Mouse (Mus musculus): ENCODE data around the gene Kctd14. TPM values are rescaled to one million over a fixed set of nuclear protein-coding genes. Genes with fewer than 3 reads are reported as not detected.
A peak's percentile ranks its signal among the peaks of the same experiment; 100 is the strongest.
"Not testable (repeated sequence)": the region's sequence is repeated elsewhere in the genome, so short reads cannot be mapped to it uniquely, and the experiment has no call there.

The Kctd14 gene
- total RNA-seq, 2 experiments from 2014 or later, result 23.1 to 39.8 TPM

DNA sequence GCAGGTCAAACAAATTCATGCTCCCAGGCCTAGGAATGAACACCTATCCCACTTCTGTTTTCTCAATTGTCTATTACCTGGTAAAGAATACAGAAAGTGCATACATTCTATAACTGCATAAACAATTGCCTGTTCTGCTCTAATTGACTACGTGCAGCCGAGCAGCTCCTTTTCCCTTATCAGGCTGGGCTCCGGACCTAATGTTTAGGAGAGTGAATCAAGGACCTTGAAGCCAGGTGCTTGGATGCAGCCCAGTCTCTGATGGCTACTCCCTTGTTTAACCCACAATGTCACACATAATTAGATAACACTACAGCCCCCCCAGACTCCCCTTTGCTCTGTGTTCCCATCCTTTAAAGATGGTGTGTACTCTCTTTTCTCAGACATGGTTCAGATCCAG is 17.6 kb upstream of the Kctd14 start:
- ATAC-seq (replicated peaks; ENCODE audit: low FRiP score, poor library complexity, severe bottlenecking), result not testable (repeated sequence)

DNA sequence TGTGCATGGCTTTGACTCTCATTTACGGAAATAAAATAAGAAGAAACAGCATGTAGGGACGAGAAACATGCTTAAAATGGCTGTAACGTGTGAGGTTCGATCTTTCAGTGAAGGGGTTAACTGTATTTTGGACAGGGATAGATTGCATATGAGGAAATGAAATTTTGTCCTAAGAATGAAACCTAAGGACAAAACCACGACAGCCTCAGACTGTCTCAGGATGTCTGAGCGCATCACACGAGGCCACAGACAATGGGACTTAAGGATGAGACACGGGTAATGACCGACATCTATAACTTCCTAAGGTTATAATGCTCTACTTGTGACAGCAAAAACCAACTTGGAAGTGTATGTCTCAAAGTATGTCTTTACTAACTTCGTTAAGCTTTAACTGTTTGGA is 16.6 kb upstream of the Kctd14 start:
- ATAC-seq (replicated peaks; ENCODE audit: low FRiP score, poor library complexity, severe bottlenecking), result no peak

DNA sequence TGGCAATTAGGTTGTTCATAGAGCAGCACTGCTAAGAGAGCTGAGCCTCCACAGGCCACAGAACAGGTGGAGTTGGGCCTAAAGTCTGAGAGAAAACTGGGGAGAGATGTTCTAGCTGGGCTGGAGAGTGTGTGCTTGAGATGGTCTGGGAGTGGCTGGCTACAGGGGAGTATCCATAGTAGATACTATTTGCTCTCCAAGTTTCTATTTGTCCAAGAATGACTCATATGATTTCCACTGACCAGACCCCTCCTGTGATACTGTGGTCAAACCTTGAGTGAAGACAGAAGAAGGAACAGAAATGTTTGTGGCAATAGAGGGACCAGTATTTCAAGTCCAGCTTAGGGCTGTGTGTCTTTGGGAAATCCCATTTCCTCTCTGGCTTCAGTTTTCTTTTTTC is 12.1 kb upstream of the Kctd14 start:
- no peak for ATAC-seq (replicated peaks; ENCODE audit: low FRiP score, poor library complexity, severe bottlenecking)

- ATAC-seq (replicated peaks; ENCODE audit: low FRiP score, poor library complexity, severe bottlenecking), result no peak
Observed at GRCm38 (mm10) chr7:97446171-97446925, 4.8 kb upstream of the Kctd14 start.

DNA sequence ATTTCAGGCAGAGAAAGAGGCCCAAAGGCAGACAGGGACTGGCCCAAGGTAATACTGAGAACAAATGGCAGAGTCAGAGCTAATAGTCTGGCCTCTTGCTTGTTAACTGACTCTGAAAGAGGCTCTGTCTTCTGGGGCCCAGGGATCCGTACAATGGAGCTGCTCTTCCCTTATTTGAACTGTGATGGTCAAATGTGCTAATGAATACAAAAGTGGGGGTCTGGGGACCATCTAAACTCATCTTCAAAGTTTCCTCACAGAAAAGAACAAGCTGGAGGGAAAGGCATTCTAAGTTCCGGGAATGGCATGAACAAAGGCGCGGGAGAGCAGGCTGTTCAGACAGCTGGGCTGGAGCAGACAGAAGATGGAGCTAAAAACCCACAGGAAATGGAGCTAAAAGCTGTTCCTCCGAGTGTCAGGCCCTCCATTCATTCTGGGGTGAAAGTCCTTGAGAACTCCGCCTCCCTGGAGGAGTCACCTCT is 4.0 kb upstream of the Kctd14 start:
- no peak for ATAC-seq (replicated peaks; ENCODE audit: low FRiP score, poor library complexity, severe bottlenecking)

- no peak for ATAC-seq (replicated peaks; ENCODE audit: low FRiP score, poor library complexity, severe bottlenecking)
Observed at GRCm38 (mm10) chr7:97452196-97452595, 1.1 kb downstream of the Kctd14 start.

- peak; percentile 93 for ATAC-seq (replicated peaks; ENCODE audit: low FRiP score, poor library complexity, severe bottlenecking)
Observed at GRCm38 (mm10) chr7:97453141-97453921, 2.2 kb downstream of the Kctd14 start.

DNA sequence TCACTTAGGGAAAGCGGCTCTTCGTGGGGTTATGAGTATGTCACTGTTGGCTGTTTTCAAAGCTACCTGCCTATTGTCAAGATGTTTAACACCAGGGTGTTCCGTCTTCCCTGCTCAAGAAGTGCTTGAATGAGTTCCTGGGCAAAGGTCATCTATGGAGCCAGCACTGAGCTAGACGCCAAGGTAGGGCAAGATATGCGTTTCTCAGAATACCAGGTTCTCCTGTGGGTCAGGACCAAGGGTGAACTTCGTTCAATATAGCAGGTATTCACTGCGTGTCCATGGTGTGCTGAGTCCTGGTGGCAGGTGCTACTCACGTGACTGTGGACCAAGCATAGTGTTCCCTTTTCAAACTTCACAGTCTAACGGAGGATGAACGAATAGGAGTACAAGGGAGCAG is 3.7 kb downstream of the Kctd14 start:
- no peak for ATAC-seq (replicated peaks; ENCODE audit: low FRiP score, poor library complexity, severe bottlenecking)

GRCm38 (mm10) chr7:97455577-97455976 is 4.5 kb downstream of the Kctd14 start:
- ATAC-seq (replicated peaks; ENCODE audit: low FRiP score, poor library complexity, severe bottlenecking), result no peak

DNA sequence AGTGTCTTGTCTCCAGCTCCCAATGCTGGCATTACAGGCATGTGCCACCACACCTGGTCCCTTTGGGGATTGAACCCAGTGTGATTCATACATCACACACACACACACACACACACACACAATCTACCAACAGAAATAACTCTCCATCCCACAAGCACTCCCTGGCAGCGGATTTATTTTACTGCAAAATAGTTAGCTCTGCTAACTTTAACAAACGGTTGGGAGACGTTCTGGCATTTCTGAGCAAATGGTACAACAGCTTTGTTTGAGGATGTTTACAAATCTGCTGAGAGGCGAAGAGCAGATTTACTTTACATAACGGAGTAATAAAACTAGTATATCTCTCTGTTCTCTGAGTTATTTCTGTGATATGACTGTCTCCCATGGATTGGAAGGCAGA is 21.9 kb downstream of the Kctd14 start:
- no peak for ATAC-seq (replicated peaks; ENCODE audit: low FRiP score, poor library complexity, severe bottlenecking)

DNA sequence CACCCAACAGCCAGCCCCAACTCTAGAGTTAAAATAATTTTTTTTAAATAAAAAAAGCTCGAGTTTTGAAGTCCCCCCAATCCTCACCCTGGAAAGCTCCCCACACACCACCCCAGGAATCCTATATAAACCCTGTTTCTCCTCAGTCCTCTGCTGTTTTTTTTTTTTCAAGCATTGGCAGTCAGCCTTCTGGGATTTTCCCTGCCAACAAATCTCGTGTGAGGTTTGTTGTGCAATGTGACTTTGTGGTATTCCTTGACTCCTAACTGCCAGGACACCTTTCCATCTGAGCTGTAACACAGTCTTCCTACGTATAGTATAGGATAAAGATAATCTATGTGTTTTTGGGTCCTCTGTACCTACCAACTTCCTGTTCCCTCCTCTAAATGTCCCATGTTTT is 28.2 kb downstream of the Kctd14 start:
- no peak for ATAC-seq (replicated peaks; ENCODE audit: low FRiP score, poor library complexity, severe bottlenecking)

DNA sequence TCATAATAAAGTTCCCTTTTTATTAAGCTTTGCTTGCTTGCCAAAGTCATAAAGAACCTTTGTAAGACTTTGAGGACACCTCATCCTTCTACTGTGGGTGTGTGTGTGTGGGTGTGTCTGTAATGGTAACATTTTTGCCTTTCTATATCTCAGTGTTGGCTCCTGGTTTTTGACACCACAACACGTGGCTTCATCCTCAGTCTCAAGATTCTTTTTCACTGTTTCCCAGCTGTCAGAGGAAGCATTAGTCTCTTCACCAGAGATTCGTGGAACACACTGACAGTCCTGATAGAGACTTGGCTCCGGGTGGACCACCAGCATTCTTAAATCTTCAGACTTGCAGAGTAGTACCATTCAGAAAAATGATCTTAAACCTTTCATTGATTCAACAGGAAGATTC is 29.2 kb downstream of the Kctd14 start:
- no peak for ATAC-seq (replicated peaks; ENCODE audit: low FRiP score, poor library complexity, severe bottlenecking)

GRCm38 (mm10) chr7:97480821-97481339 is 29.8 kb downstream of the Kctd14 start, which contains the start of gene Ints4:
Gene Ints4, plus strand, starts transcription at chr7:97480956.
- ATAC-seq (replicated peaks; ENCODE audit: low FRiP score, poor library complexity, severe bottlenecking), result peak; percentile 99

DNA sequence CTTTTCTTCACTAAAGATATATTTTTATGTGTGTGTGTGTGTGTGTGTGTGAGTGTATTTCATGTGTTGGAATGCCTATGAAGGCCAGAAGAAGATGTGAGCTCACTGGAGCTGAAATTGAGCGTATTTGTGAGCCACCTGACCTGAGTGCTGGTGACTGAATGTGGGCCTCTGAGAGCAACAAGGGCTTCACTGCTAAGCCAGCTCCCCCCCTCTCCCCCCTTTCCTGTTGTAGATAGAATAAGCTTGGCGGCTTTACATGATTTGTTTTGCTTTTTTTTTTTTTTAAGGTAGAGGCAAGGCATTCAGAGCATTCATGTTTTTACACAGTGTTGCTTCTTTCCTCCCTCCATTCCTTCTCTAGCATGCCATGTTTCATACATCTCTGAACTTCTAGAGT is 32.3 kb downstream of the Kctd14 start:
- no peak for ATAC-seq (replicated peaks; ENCODE audit: low FRiP score, poor library complexity, severe bottlenecking)

DNA sequence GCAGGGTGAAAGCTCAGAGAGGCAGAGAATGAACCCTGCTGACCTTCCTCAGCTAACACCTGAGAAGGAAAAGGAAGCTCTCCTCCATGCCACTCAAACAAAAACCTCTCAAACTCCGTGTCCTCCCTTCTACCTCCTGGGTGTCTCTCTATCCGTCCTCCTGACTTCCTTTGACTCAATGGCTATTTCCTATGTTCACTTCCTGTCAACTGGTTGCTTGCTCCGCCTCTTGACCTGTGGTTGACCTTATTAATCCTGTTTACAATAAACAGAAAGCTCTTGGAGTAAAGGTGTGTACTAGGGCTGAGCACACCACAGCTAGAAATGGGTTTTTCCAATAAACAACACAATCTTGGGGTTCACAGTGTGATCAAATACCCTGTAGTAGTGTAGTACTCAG is 40.0 kb downstream of the Kctd14 start:
- no peak for ATAC-seq (replicated peaks; ENCODE audit: low FRiP score, poor library complexity, severe bottlenecking)

- no peak for ATAC-seq (replicated peaks; ENCODE audit: low FRiP score, poor library complexity, severe bottlenecking)
Observed at GRCm38 (mm10) chr7:97492420-97492819, 41.3 kb downstream of the Kctd14 start.

GRCm38 (mm10) chr7:97495052-97495451 is 43.9 kb downstream of the Kctd14 start:
- no peak for ATAC-seq (replicated peaks; ENCODE audit: low FRiP score, poor library complexity, severe bottlenecking)

DNA sequence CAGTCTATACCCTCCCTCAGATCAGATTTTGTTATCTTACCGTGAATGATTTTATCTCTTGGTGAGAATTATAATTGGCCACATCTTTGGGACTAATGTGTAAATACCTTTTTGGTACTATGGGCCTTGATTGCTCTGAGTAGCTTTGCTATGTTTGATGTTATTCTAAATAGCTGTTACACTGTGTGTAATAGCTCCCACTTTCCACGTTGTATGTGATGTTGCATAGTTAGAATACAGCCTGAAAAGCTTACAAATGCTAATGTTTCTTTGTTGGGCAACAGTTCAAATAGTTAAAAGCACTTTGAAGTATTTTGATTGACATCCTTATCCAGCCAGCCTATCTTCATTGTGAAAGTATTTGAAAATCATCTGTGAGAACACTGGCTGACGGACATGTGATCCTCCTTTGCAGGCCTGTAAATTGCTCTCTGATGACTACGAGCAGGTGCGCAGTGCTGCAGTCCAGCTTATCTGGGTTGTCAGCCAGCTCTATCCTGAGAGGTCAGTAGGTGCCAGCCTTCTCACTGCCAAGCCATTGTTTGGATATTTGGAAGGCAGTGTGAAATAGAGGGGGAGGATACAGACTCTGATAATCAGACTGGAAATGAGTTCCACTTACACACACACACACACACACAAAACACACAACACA is 49.6 kb downstream of the Kctd14 start:
- no peak for ATAC-seq (replicated peaks; ENCODE audit: low FRiP score, poor library complexity, severe bottlenecking)

All from erythroid progenitor cell, adult 5-6 weeks (primary cell).